8 mouse cellular contexts compared by ENCODE assay signal in the genomic region with DNA sequence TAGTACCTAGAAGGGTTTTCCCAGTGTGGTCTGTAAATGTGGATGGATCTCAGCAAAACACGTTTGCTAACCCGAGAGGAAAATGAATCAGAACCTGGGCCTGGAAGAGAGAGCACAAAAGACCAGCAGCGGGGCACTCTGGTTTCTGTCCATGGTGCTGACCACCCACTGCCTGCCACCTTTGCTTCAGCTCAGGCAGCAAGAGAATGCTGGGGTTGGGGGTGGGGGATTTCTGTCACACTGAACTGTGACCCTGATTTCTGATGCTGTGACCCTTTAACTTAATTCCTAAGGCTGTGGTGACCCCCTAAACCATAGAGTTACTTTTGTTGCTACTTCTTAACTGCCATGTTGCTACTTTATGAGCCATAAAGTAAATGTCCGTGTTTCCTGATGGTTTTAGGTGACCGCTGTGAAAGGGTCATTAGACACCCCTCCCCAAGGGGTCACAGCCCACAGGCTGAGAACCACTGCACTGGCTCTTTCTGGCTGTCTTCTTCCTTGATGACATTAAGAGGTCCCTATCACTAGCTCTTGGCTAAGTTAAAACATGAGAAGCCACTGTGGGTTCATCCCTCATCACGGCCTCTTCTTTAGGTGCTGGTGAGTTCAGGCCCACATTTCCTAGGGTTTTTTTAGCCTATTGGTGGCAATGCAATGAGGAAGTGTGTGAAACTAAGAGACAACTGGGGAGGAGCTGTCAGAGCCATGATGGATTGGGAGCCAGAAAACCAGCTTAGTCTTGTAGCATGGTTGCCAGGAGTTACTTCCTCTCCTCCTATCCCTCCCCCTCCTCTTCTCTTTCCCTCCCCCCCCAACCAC.
A peak's percentile ranks its signal among the peaks of the same experiment; 100 is the strongest.
DNase-seq lines count a peak whose midpoint lies in the region; ATAC-seq lines count a peak whose summit lies in the region.

No protein-coding gene starts in this region.

- H3K9me3 ChIP-seq in heart, embryonic 12.5 days (replicated peaks): no peaks in the 10 kb centered on the region

- H3K27me3 ChIP-seq in heart, embryonic 12.5 days (replicated peaks): peaks cover 8% of the 10 kb centered on the region

- no peaks in the 10 kb centered on the region for H3K4me1 ChIP-seq in heart, embryonic 12.5 days (replicated peaks)

- H3K4me3 ChIP-seq in heart, embryonic 12.5 days: no peak overlapping the region

- H3K36me3 ChIP-seq in heart, embryonic 12.5 days: no peaks in the 10 kb centered on the region

- DNase-seq in heart, adult 8-10 months (ENCODE audit: low spot score): peak; percentile 1
- peak; percentile 55 for DNase-seq in Muller cell, postnatal 12 days (ENCODE audit: inconsistent ontology term)
- DNase-seq in embryo, embryonic 11.5 days (ENCODE audit: low read depth, low spot score): peak; percentile 59
- peak; percentile 29 to 76 for DNase-seq in kidney, postnatal 36 days
- DNase-seq in layer of hippocampus, adult 18-20 months (ENCODE audit: low spot score in 2 of 2): no peak

- no peak for ATAC-seq in heart, embryonic 12.5 days (ENCODE audit: insufficient number of reproducible peaks, low FRiP score)
- no peak for ATAC-seq in erythroid progenitor cell, adult 5-6 weeks (replicated peaks; ENCODE audit: low FRiP score, poor library complexity, severe bottlenecking)
- no peak for ATAC-seq in monocyte, adult 5-6 weeks (replicated peaks; ENCODE audit: insufficient number of reproducible peaks, low FRiP score, low TSS enrichment, poor library complexity, severe bottlenecking)

- H3K27ac ChIP-seq in heart, embryonic 12.5 days (ENCODE audit: poor library complexity, severe bottlenecking): no peak overlapping the region

- 36% methylated on average over 6 of the region's 6 CpGs for WGBS in heart, embryonic 12.5 days

- H3K9ac ChIP-seq in heart, embryonic 12.5 days: no peak overlapping the region

- H3K4me2 ChIP-seq in heart, embryonic 12.5 days: no peak overlapping the region

Comparison
In these comparisons a context has a peak if more than half of its experiments do, and no peak if none do; other contexts are left out.
1. DNase-seq: peak in heart, adult 8-10 months (single experiment), Muller cell, postnatal 12 days (single experiment), embryo, embryonic 11.5 days (single experiment) and kidney, postnatal 36 days (2 of 2); none in layer of hippocampus, adult 18-20 months (0 of 2).